Mouse (Mus musculus) induced T-regulatory cell, adult 2 months (primary cell): ENCODE results near the gene Gm44502.
"Not testable (repeated sequence)": the region's sequence is repeated elsewhere in the genome, so short reads cannot be mapped to it uniquely, and the experiment has no call there.

Experiments used
- DNase-seq: peaks from one replicate; pipeline ENCODE4 v3.0.0-alpha.2; 2012; ENCODE audit warnings: low read depth

Gm44502 gene

GRCm38 (mm10) chr15:89453865-89454478 lies 24.5 kb upstream of the Gm44502 start, which contains the start of gene Mapk8ip2:
Gene Mapk8ip2 (plus strand): TSS chr15:89453913.
- DNase-seq = peak; percentile 13

GRCm38 (mm10) chr15:89452906-89453864 lies 23.7 kb upstream of the Gm44502 start:
- DNase-seq = peak; percentile 70

- no peak for DNase-seq
These were observed 13.1 kb upstream of the Gm44502 start for GRCm38 (mm10) chr15:89442486-89443070.

GRCm38 (mm10) chr15:89435878-89436277 lies 6.4 kb upstream of the Gm44502 start:
- no peak for DNase-seq

GRCm38 (mm10) chr15:89434136-89434535 lies 4.6 kb upstream of the Gm44502 start:
- no peak for DNase-seq

GRCm38 (mm10) chr15:89432946-89433345 lies 3.5 kb upstream of the Gm44502 start:
- no peak for DNase-seq

- DNase-seq = no peak
These were observed 2.3 kb upstream of the Gm44502 start for GRCm38 (mm10) chr15:89431806-89432205.

GRCm38 (mm10) chr15:89431271-89431670 lies 1.8 kb upstream of the Gm44502 start:
- peak; percentile 12 for DNase-seq

GRCm38 (mm10) chr15:89430771-89431170 lies 1.3 kb upstream of the Gm44502 start:
- not testable (repeated sequence) for DNase-seq

GRCm38 (mm10) chr15:89430341-89430740 lies 845 bp upstream of the Gm44502 start:
- no peak for DNase-seq

GRCm38 (mm10) chr15:89428821-89429351 lies 610 bp downstream of the Gm44502 start:
- DNase-seq = no peak

GRCm38 (mm10) chr15:89428136-89428790 lies 1.2 kb downstream of the Gm44502 start:
- peak; percentile 10 for DNase-seq

- DNase-seq = no peak
These were observed 2.8 kb downstream of the Gm44502 start for GRCm38 (mm10) chr15:89426716-89427115.

GRCm38 (mm10) chr15:89425711-89426121 lies 3.8 kb downstream of the Gm44502 start, which contains the start of gene Cpt1b:
Gene Cpt1b (minus strand): TSS chr15:89425863.
- no peak for DNase-seq

GRCm38 (mm10) chr15:89424621-89425020 lies 4.9 kb downstream of the Gm44502 start:
- DNase-seq = no peak

GRCm38 (mm10) chr15:89421938-89422337 lies 7.6 kb downstream of the Gm44502 start:
- DNase-seq = no peak

GRCm38 (mm10) chr15:89415282-89415681 lies 14.2 kb downstream of the Gm44502 start:
- DNase-seq = no peak

- no peak for DNase-seq
These were observed 19.4 kb downstream of the Gm44502 start, which contains the start of gene Syce3 for GRCm38 (mm10) chr15:89410118-89410517. Gene Syce3 (minus strand): TSS chr15:89410503.

GRCm38 (mm10) chr15:89406691-89407090 lies 22.8 kb downstream of the Gm44502 start:
- DNase-seq = no peak

- no peak for DNase-seq
These were observed 24.5 kb downstream of the Gm44502 start for GRCm38 (mm10) chr15:89404831-89405623.

GRCm38 (mm10) chr15:89402471-89402870 lies 27.0 kb downstream of the Gm44502 start:
- DNase-seq = no peak
